Mouse (Mus musculus) lung, adult 2 months (tissue): Measurements from ENCODE around the gene Vtn.

Source experiments
- CTCF ChIP-seq: fragments of 200-500 bp; IDR thresholded peaks from 2 replicates; pipeline ENCODE4 v1.5.1; 2011; ENCODE audit warnings: mild to moderate bottlenecking, low read length, control low read depth; ENCODE audit not compliant: insufficient read depth
- POLR2A ChIP-seq: fragments of 200-500 bp; IDR thresholded peaks from 2 replicates; pipeline ENCODE4 v1.6.1; 2011; ENCODE audit warnings: low read depth, mild to moderate bottlenecking, control low read depth, low read length, borderline replicate concordance; ENCODE audit errors: extremely low read depth

DNA sequence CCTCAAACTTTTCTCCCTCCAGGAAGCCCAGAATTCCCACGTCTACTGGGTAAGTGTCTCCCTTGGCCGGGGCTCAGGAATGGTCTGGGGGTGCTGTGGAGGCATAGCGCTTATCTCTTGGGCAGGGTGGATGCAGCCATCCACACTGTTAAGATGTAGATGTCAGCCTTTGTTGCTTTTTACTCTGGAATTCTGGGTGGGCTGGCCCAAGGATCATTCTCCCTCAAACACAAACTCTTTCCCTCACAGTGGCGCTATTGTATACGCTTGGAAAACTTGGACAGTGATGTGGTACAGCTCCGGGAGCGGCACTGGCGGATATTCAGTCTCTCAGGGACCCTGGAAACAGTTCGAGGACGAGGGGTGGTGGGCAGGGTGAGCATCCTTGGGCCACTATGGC, 20.0 kb downstream of the Vtn start:
- TF ChIP-seq CTCF (no peak), POLR2A (no peak)
